Mouse (Mus musculus): ENCODE data around the gene Cryl1. TPM values are rescaled to one million over a fixed set of nuclear protein-coding genes. Genes with fewer than 3 reads are reported as not detected.

Cryl1 gene
- polyA plus RNA-seq, 1 experiment = not detected

DNA sequence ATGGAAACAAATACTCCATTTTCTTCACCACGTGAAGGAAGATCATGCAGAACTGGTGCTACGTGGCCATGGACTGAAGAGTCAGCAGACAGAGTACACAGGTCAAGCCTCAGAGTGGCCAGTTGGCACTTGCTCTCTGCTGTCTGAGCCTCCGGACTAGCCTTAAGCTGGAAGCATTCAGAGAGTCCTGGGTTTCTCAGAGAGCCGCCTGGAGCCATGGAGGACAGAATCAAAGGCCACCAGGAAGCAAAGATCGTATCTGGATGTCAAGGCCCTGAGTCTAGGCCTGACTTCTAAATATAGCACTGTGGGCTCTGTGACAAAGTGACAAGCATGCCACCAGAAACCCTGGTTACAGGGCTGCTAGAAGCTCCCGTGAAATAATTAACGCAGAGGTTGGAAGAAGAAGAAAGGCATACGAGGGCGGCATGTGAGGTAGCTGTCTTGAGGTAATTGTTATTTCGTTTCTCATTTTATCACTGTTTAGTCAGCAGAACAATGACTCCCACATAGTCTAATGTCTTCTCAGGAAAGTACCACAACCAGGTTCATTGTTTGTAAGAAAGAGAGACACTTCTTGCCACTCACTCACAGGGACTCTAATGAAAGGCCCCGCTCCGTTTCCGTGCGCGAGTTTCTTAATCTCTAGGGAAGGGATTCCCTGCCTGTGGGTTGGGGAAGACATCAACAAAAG lies 55.1 kb downstream of the Cryl1 start:
- Histone ChIP-seq H3K4me1 (ENCODE audit: control insufficient read depth, insufficient read depth, low read length) (peaks cover 11% of the 10 kb centered on the region), H3K27ac (ENCODE audit: insufficient read depth, low read depth, low read length) (no peak overlapping the region), H3K4me3 (ENCODE audit: insufficient read depth, low read depth, low read length) (no peak overlapping the region)
- 49% methylated on average over 15 of the region's 15 CpGs for WGBS
- no peak for TF ChIP-seq CTCF (IDR thresholded peaks at IDR 0.05; ENCODE audit: insufficient read depth, low read depth, low read length)
- TF ChIP-seq POLR2A (IDR thresholded peaks at IDR 0.05; ENCODE audit: insufficient read depth, low read depth, low read length) = no peak

DNA sequence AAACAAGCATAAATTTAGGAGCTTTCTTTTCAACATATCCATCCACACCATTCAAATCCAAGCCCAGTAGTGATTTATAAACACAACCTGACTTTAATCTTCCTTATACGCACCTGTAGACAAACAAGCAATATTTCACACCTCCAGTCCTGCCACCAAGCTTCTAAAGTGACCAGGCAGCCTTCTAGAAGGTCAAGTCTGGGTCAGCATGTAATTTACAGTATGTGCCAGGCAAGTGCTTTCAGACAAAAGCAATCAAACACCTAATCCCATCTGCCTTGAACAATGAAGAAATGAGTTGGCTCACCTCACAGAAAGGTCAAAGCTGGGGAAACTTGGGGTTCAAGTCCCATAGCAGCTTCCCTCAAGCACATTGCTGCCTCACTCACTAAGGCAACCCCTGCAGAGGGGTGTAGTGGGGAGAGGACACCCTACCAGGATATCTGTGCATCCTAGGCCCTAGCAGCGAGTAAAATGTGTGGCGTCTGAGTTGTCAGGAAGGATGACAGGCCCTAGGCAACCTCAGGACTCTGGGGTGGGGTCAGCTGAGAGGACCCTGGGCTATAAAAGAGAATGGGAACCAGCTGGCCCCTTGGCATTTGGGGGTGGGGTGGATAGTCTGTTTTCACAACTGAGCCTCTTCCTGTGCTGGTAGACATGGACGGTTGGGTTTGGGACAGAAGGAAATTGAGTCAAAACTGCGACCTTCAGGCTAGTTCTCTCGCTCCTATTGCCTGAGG lies 55.8 kb downstream of the Cryl1 start:
- TF ChIP-seq POLR2A (IDR thresholded peaks at IDR 0.05; ENCODE audit: insufficient read depth, low read depth, low read length) (no peak), CTCF (IDR thresholded peaks at IDR 0.05; ENCODE audit: insufficient read depth, low read depth, low read length) (no peak)
- Histone ChIP-seq H3K27ac (ENCODE audit: insufficient read depth, low read depth, low read length) (no peak overlapping the region), H3K4me3 (ENCODE audit: insufficient read depth, low read depth, low read length) (no peak overlapping the region), H3K4me1 (ENCODE audit: control insufficient read depth, insufficient read depth, low read length) (peaks cover 11% of the 10 kb centered on the region)
- 95% methylated on average over 6 of the region's 6 CpGs for WGBS

DNA sequence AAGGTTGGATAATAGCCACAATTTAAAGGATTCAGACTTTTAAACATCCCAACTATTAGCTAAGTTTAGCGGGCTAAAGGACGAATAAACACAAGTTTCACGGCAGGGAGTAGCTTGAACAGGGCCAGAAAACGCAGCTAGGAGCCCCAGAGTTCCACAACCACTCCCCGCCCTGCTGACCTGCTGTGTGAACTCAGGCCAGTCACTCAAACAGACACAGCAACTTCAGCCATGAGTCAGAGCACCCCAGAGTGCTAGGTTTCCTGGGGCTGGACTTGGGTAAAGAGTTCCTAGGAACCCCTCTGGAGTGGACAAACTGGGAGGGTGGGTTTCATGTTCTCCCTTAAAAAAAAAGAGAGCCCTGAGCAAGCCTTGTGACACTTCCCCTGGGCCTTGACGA lies 59.7 kb downstream of the Cryl1 start:
- Histone ChIP-seq H3K4me3 (ENCODE audit: insufficient read depth, low read depth, low read length) (no peak overlapping the region), H3K27ac (ENCODE audit: insufficient read depth, low read depth, low read length) (no peak overlapping the region), H3K4me1 (ENCODE audit: control insufficient read depth, insufficient read depth, low read length) (peaks cover 6% of the 10 kb centered on the region)
- TF ChIP-seq CTCF (IDR thresholded peaks at IDR 0.05; ENCODE audit: insufficient read depth, low read depth, low read length) = no peak
- TF ChIP-seq POLR2A (IDR thresholded peaks at IDR 0.05; ENCODE audit: insufficient read depth, low read depth, low read length) = no peak
- 77% methylated on average over 6 of the region's 6 CpGs for WGBS

DNA sequence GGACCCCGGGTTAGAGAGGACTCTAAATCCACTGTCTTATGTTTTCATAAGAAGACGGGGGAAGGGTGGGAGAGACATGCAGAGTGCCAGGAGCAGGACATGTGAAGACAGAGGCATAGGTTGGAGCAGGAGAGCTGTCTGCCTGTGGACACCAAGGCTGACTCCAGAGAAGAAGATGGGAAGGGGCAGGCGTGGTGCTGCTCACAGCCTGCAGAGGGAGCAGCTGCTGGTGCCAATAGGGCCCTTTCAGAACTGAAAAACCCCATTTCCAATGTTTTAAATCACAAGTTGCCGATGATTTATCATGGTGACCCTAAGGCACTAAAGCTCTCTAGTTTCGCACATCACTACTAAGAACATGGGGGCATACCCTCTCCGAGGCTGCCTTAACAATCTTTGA lies 63.5 kb downstream of the Cryl1 start:
- no peak overlapping the region for H3K4me3 ChIP-seq (ENCODE audit: insufficient read depth, low read depth, low read length)
- TF ChIP-seq POLR2A (IDR thresholded peaks at IDR 0.05; ENCODE audit: insufficient read depth, low read depth, low read length) = no peak
- TF ChIP-seq CTCF (IDR thresholded peaks at IDR 0.05; ENCODE audit: insufficient read depth, low read depth, low read length) = no peak
- H3K4me1 ChIP-seq (ENCODE audit: control insufficient read depth, insufficient read depth, low read length) = no peaks in the 10 kb centered on the region
- no peak overlapping the region for H3K27ac ChIP-seq (ENCODE audit: insufficient read depth, low read depth, low read length)
- WGBS = 89% methylated on average over 6 of the region's 6 CpGs

- WGBS = 88% methylated on average over 8 of the region's 8 CpGs
Observed at GRCm38 (mm10) chr14:57332503-57332902, 65.8 kb downstream of the Cryl1 start.

GRCm38 (mm10) chr14:57331097-57331496 lies 67.2 kb downstream of the Cryl1 start:
- TF ChIP-seq POLR2A (IDR thresholded peaks at IDR 0.05; ENCODE audit: insufficient read depth, low read depth, low read length) (no peak), CTCF (IDR thresholded peaks at IDR 0.05; ENCODE audit: insufficient read depth, low read depth, low read length) (no peak)
- Histone ChIP-seq H3K27ac (ENCODE audit: insufficient read depth, low read depth, low read length) (no peak overlapping the region), H3K4me3 (ENCODE audit: insufficient read depth, low read depth, low read length) (no peak overlapping the region), H3K4me1 (ENCODE audit: control insufficient read depth, insufficient read depth, low read length) (no peaks in the 10 kb centered on the region)
- 87% methylated on average over 10 of the region's 10 CpGs for WGBS

More at GRCm38 (mm10) chr14:57332503-57332902, 65.8 kb downstream of the Cryl1 start:
- no peak for TF ChIP-seq CTCF (IDR thresholded peaks at IDR 0.05; ENCODE audit: insufficient read depth, low read depth, low read length)
- TF ChIP-seq POLR2A (IDR thresholded peaks at IDR 0.05; ENCODE audit: insufficient read depth, low read depth, low read length) = no peak
- Histone ChIP-seq H3K4me3 (ENCODE audit: insufficient read depth, low read depth, low read length) (no peak overlapping the region), H3K4me1 (ENCODE audit: control insufficient read depth, insufficient read depth, low read length) (no peaks in the 10 kb centered on the region), H3K27ac (ENCODE audit: insufficient read depth, low read depth, low read length) (no peak overlapping the region)

GRCm38 (mm10) chr14:57329600-57329999 lies 68.7 kb downstream of the Cryl1 start:
- WGBS = 57% methylated on average over 15 of the region's 15 CpGs
- TF ChIP-seq POLR2A (IDR thresholded peaks at IDR 0.05; ENCODE audit: insufficient read depth, low read depth, low read length) (no peak), CTCF (IDR thresholded peaks at IDR 0.05; ENCODE audit: insufficient read depth, low read depth, low read length) (no peak)
- no peak overlapping the region for H3K4me3 ChIP-seq (ENCODE audit: insufficient read depth, low read depth, low read length)
- no peak overlapping the region for H3K27ac ChIP-seq (ENCODE audit: insufficient read depth, low read depth, low read length)
- H3K4me1 ChIP-seq (ENCODE audit: control insufficient read depth, insufficient read depth, low read length) = no peaks in the 10 kb centered on the region

DNA sequence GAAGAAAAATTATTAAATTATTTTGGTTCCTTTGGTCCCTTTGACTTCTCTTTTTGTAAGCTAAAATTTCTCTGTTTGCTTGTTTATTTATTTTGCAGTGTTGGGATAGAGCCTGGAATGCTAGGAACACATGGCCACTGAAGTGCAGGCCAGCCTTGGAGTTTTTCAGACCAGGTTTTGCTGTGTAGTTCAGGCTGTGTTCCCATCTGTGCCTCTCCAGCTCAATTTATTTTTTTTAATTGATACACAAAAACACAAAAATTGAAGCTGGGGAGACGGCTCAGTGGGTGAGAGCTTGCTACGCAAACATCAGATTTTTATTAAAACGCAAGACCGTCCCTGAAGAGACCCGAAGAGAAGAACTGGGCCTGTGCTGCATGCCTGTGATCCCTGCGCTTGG lies 71.6 kb downstream of the Cryl1 start:
- WGBS = 91% methylated on average over 6 of the region's 6 CpGs
- TF ChIP-seq POLR2A (IDR thresholded peaks at IDR 0.05; ENCODE audit: insufficient read depth, low read depth, low read length) (no peak), CTCF (IDR thresholded peaks at IDR 0.05; ENCODE audit: insufficient read depth, low read depth, low read length) (no peak)
- H3K27ac ChIP-seq (ENCODE audit: insufficient read depth, low read depth, low read length) = no peak overlapping the region
- H3K4me3 ChIP-seq (ENCODE audit: insufficient read depth, low read depth, low read length) = no peak overlapping the region
- no peaks in the 10 kb centered on the region for H3K4me1 ChIP-seq (ENCODE audit: control insufficient read depth, insufficient read depth, low read length)

GRCm38 (mm10) chr14:57318812-57319211 lies 79.5 kb downstream of the Cryl1 start:
- TF ChIP-seq CTCF (IDR thresholded peaks at IDR 0.05; ENCODE audit: insufficient read depth, low read depth, low read length) = no peak
- TF ChIP-seq POLR2A (IDR thresholded peaks at IDR 0.05; ENCODE audit: insufficient read depth, low read depth, low read length) = no peak
- Histone ChIP-seq H3K4me1 (ENCODE audit: control insufficient read depth, insufficient read depth, low read length) (peaks cover 9% of the 10 kb centered on the region), H3K4me3 (ENCODE audit: insufficient read depth, low read depth, low read length) (no peak overlapping the region), H3K27ac (ENCODE audit: insufficient read depth, low read depth, low read length) (no peak overlapping the region)
- 100% methylated on average over 1 of the region's 1 CpGs for WGBS

All from olfactory bulb, adult 2 months (tissue).